Mouse (Mus musculus) small intestine, adult 2 months (tissue): ENCODE results near the gene Jade3.

Source experiments
- CTCF ChIP-seq: fragments of 200-500 bp; IDR thresholded peaks from 2 replicates; pipeline ENCODE4 v1.5.1; 2012; ENCODE audit warnings: low read depth, mild to moderate bottlenecking, control low read depth, inconsistent platforms, low read length, moderate library complexity, mixed read lengths; ENCODE audit not compliant: insufficient replicate concordance, insufficient read length; ENCODE audit errors: extremely low read depth
- POLR2A ChIP-seq: fragments of 200-500 bp; IDR thresholded peaks from 2 replicates; pipeline ENCODE4 v1.6.1; 2012; ENCODE audit warnings: low read depth, mild to moderate bottlenecking, control low read depth, inconsistent platforms, low read length, moderate library complexity

GRCm38 (mm10) chrX:20563941-20564340, 138.5 kb downstream of the Jade3 start:
- TF ChIP-seq CTCF (no peak), POLR2A (no peak)
